Mouse (Mus musculus): ENCODE results near the gene Myo1c.

Gene Myo1c

GRCm38 (mm10) chr11:75650311-75650710, at the start of gene Myo1c:
Gene Myo1c, plus strand, starts transcription at chr11:75650504.
- no peak for DNase-seq (ENCODE audit: low spot score)

GRCm38 (mm10) chr11:75604826-75605225, 45.5 kb upstream of the Myo1c start:
- DNase-seq (ENCODE audit: low spot score), result no peak

- no peak for DNase-seq (ENCODE audit: low spot score)
Measured at GRCm38 (mm10) chr11:75605318-75605717, 45.0 kb upstream of the Myo1c start.

GRCm38 (mm10) chr11:75608776-75609175, 41.5 kb upstream of the Myo1c start:
- DNase-seq (ENCODE audit: low spot score), result no peak

- no peak for DNase-seq (ENCODE audit: low spot score)
Measured at GRCm38 (mm10) chr11:75610021-75610420, 40.3 kb upstream of the Myo1c start.

- DNase-seq (ENCODE audit: low spot score), result no peak
Measured at GRCm38 (mm10) chr11:75614769-75615168, 35.5 kb upstream of the Myo1c start.

- DNase-seq (ENCODE audit: low spot score), result no peak
Measured at GRCm38 (mm10) chr11:75615556-75615955, 34.7 kb upstream of the Myo1c start.

- DNase-seq (ENCODE audit: low spot score), result no peak
Measured at GRCm38 (mm10) chr11:75619133-75619532, 31.2 kb upstream of the Myo1c start.

GRCm38 (mm10) chr11:75620136-75620780, 30.0 kb upstream of the Myo1c start:
- no peak for DNase-seq (ENCODE audit: low spot score)

GRCm38 (mm10) chr11:75621426-75621825, 28.9 kb upstream of the Myo1c start:
- no peak for DNase-seq (ENCODE audit: low spot score)

- DNase-seq (ENCODE audit: low spot score), result no peak
Measured at GRCm38 (mm10) chr11:75622588-75623329, 27.5 kb upstream of the Myo1c start.

- DNase-seq (ENCODE audit: low spot score), result no peak
Measured at GRCm38 (mm10) chr11:75624102-75624554, 26.2 kb upstream of the Myo1c start.

GRCm38 (mm10) chr11:75625820-75626219, 24.5 kb upstream of the Myo1c start:
- no peak for DNase-seq (ENCODE audit: low spot score)

- DNase-seq (ENCODE audit: low spot score), result no peak
Measured at GRCm38 (mm10) chr11:75630098-75630497, 20.2 kb upstream of the Myo1c start.

GRCm38 (mm10) chr11:75630645-75631229, 19.6 kb upstream of the Myo1c start, which contains the start of gene Inpp5k:
Gene Inpp5k, plus strand, starts transcription at chr11:75630988.
- peak; percentile 96 for DNase-seq (ENCODE audit: low spot score)

- DNase-seq (ENCODE audit: low spot score), result no peak
Measured at GRCm38 (mm10) chr11:75631561-75632225, 18.6 kb upstream of the Myo1c start.

- no peak for DNase-seq (ENCODE audit: low spot score)
Measured at GRCm38 (mm10) chr11:75632921-75633320, 17.4 kb upstream of the Myo1c start.

- no peak for DNase-seq (ENCODE audit: low spot score)
Measured at GRCm38 (mm10) chr11:75634801-75635200, 15.5 kb upstream of the Myo1c start.

GRCm38 (mm10) chr11:75635315-75635714, 15.0 kb upstream of the Myo1c start:
- DNase-seq (ENCODE audit: low spot score), result no peak

- no peak for DNase-seq (ENCODE audit: low spot score)
Measured at GRCm38 (mm10) chr11:75643323-75643722, 7.0 kb upstream of the Myo1c start.

GRCm38 (mm10) chr11:75644684-75645083, 5.6 kb upstream of the Myo1c start:
- no peak for DNase-seq (ENCODE audit: low spot score)

GRCm38 (mm10) chr11:75647681-75648211, 2.6 kb upstream of the Myo1c start:
- DNase-seq (ENCODE audit: low spot score), result no peak

Data from left cerebral cortex, adult 11 months (tissue).